Mouse (Mus musculus) midbrain, embryonic 13.5 days (tissue): Measurements from ENCODE around the gene Ufsp2. TPM values are rescaled to one million over a fixed set of nuclear protein-coding genes. Genes with fewer than 3 reads are reported as not detected.

Source experiments
- ATAC-seq: fragments of 200-750 bp; cut with Nextera tagmentation; 2 replicates; pipeline ENCODE4 v1.8.0; 2017; ENCODE audit warnings: mild to moderate bottlenecking, moderate TSS enrichment, moderate library complexity
- H3K27ac ChIP-seq: fragments of 300-500 bp; sonication (generic); 2 replicates; pipeline ENCODE4 v1.5.1; 2015; ENCODE audit warnings: inconsistent platforms, mild to moderate bottlenecking, moderate library complexity
- H3K27me3 ChIP-seq: fragments of 300-500 bp; sonication (generic); 2 replicates; pipeline ENCODE4 v1.6.1; 2015; ENCODE audit warnings: mild to moderate bottlenecking, inconsistent platforms
- H3K36me3 ChIP-seq: fragments of 300-500 bp; sonication (generic); 2 replicates; pipeline ENCODE4 v1.6.1; 2015; ENCODE audit warnings: mild to moderate bottlenecking, inconsistent platforms
- H3K4me1 ChIP-seq: fragments of 300-500 bp; sonication (generic); replicated peaks from 2 replicates; pipeline ENCODE4 v1.6.1; 2015; ENCODE audit warnings: inconsistent platforms
- H3K4me2 ChIP-seq: fragments of 300-500 bp; sonication (generic); replicated peaks from 2 replicates; pipeline ENCODE4 v1.6.1; 2015; ENCODE audit warnings: moderate library complexity, mild to moderate bottlenecking, inconsistent platforms
- H3K4me3 ChIP-seq: fragments of 300-500 bp; sonication (generic); replicated peaks from 2 replicates; pipeline ENCODE4 v1.5.1; 2015; ENCODE audit warnings: mild to moderate bottlenecking, inconsistent platforms
- H3K9ac ChIP-seq: fragments of 300-500 bp; sonication (generic); replicated peaks from 2 replicates; pipeline ENCODE4 v1.6.1; 2015; ENCODE audit warnings: mild to moderate bottlenecking, inconsistent platforms
- H3K9me3 ChIP-seq: fragments of 300-500 bp; sonication (generic); 2 replicates; pipeline ENCODE4 v1.6.1; 2016; ENCODE audit warnings: mild to moderate bottlenecking, inconsistent platforms
- WGBS: fragments of 180-500 bp; shearing (Covaris S2); methylation state at CpG from one replicate; pipeline ENCODE4 v1.1.7; 2015; 5-methylcytosine and 5-hydroxymethylcytosine counted together
- polyA plus RNA-seq: library from polyadenylated mRNA; unstranded; fragments of >200 nt; fragmentation: Nextera tagmentation; extraction: Ambion mirVana; gene quantifications from 2 replicates; pipeline ENCODE4 v1.2.1, GENCODE M21; 2015

Ufsp2 gene
- polyA plus RNA-seq, 1 experiment from 2014 or later = 62.6 TPM

- 92% methylated on average over 2 of the region's 2 CpGs for WGBS
- H3K27ac ChIP-seq = no peak overlapping the region
- H3K36me3 ChIP-seq = peaks cover 25% of the 10 kb centered on the region
- H3K4me3 ChIP-seq = no peak overlapping the region
- H3K4me2 ChIP-seq = no peak overlapping the region
- H3K27me3 ChIP-seq = no peaks in the 10 kb centered on the region
- no peak for ATAC-seq
- peaks cover 9% of the 10 kb centered on the region for H3K4me1 ChIP-seq
- no peak overlapping the region for H3K9ac ChIP-seq
- H3K9me3 ChIP-seq = no peaks in the 10 kb centered on the region
Measured at GRCm38 (mm10) chr8:45994111-45994510, 18.8 kb downstream of the Ufsp2 start.

- Histone ChIP-seq H3K9ac (no peak overlapping the region), H3K4me1 (peaks cover 17% of the 10 kb centered on the region), H3K27me3 (no peaks in the 10 kb centered on the region), H3K9me3 (no peaks in the 10 kb centered on the region), H3K4me3 (no peak overlapping the region), H3K36me3 (peaks cover 25% of the 10 kb centered on the region), H3K4me2 (no peak overlapping the region), H3K27ac (no peak overlapping the region)
- WGBS = 92% methylated on average over 3 of the region's 3 CpGs
- no peak for ATAC-seq
Measured at GRCm38 (mm10) chr8:45995576-45995975, 20.2 kb downstream of the Ufsp2 start.

GRCm38 (mm10) chr8:45998228-45998627, 22.9 kb downstream of the Ufsp2 start:
- Histone ChIP-seq H3K27ac (no peak overlapping the region), H3K4me3 (no peak overlapping the region), H3K36me3 (peaks cover 25% of the 10 kb centered on the region), H3K4me2 (peak overlapping the region; percentile 27; the same call in 1 of the 2 replicates), H3K4me1 (peaks cover 20% of the 10 kb centered on the region), H3K9ac (no peak overlapping the region), H3K9me3 (no peaks in the 10 kb centered on the region), H3K27me3 (no peaks in the 10 kb centered on the region)
- ATAC-seq = no peak
- WGBS = 86% methylated on average over 2 of the region's 2 CpGs

- no peaks in the 10 kb centered on the region for H3K27me3 ChIP-seq
- H3K9ac ChIP-seq = peak within 1 kb of the TSS; percentile 92
- H3K27ac ChIP-seq = peak within 1 kb of the TSS; percentile 100
- H3K36me3 ChIP-seq = peaks cover 21% of the 10 kb centered on the region
- H3K4me2 ChIP-seq = peak within 1 kb of the TSS; percentile 81
- H3K9me3 ChIP-seq = no peaks in the 10 kb centered on the region
- ATAC-seq = no peak
- 3% methylated on average over 22 of the region's 22 CpGs for WGBS
- H3K4me3 ChIP-seq = peak within 1 kb of the TSS; percentile 58
- H3K4me1 ChIP-seq = peaks cover 20% of the 10 kb centered on the region
Measured at GRCm38 (mm10) chr8:45999138-45999783, 23.9 kb downstream of the Ufsp2 start, which contains the start of gene Lrp2bp. TSS of gene Lrp2bp (plus strand) at chr8:45999303.

- H3K4me3 ChIP-seq = peak overlapping the region; percentile 58
- peak overlapping the region; percentile 92 for H3K9ac ChIP-seq
- ATAC-seq = peak; percentile 100
- H3K27me3 ChIP-seq = no peaks in the 10 kb centered on the region
- peaks cover 20% of the 10 kb centered on the region for H3K4me1 ChIP-seq
- H3K9me3 ChIP-seq = no peaks in the 10 kb centered on the region
- H3K36me3 ChIP-seq = peaks cover 21% of the 10 kb centered on the region
- H3K27ac ChIP-seq = peak overlapping the region; percentile 100
- peak overlapping the region; percentile 81 for H3K4me2 ChIP-seq
- 4% methylated on average over 55 of the region's 55 CpGs for WGBS
Measured at GRCm38 (mm10) chr8:45999784-46000705, 24.7 kb downstream of the Ufsp2 start.

- ATAC-seq = no peak
- no peak within 1 kb of the TSS for H3K4me3 ChIP-seq
- peaks cover 4% of the 10 kb centered on the region for H3K4me1 ChIP-seq
- H3K9me3 ChIP-seq = no peaks in the 10 kb centered on the region
- no peaks in the 10 kb centered on the region for H3K27me3 ChIP-seq
- H3K4me2 ChIP-seq = no peak within 1 kb of the TSS
- no peaks in the 10 kb centered on the region for H3K36me3 ChIP-seq
- no peak within 1 kb of the TSS for H3K9ac ChIP-seq
- WGBS = 77% methylated on average over 4 of the region's 4 CpGs
- no peak within 1 kb of the TSS for H3K27ac ChIP-seq
Measured at GRCm38 (mm10) chr8:46005596-46005995, 30.3 kb downstream of the Ufsp2 start, which contains the start of gene Ankrd37. TSS of gene Ankrd37 (minus strand) at chr8:46005707.

- no peak overlapping the region for H3K4me3 ChIP-seq
- no peak overlapping the region for H3K9ac ChIP-seq
- H3K4me2 ChIP-seq = no peak overlapping the region
- no peak overlapping the region for H3K27ac ChIP-seq
- peaks cover 12% of the 10 kb centered on the region for H3K4me1 ChIP-seq
- no peak for ATAC-seq
- 84% methylated on average over 3 of the region's 3 CpGs for WGBS
- H3K9me3 ChIP-seq = no peaks in the 10 kb centered on the region
- H3K36me3 ChIP-seq = no peaks in the 10 kb centered on the region
- H3K27me3 ChIP-seq = no peaks in the 10 kb centered on the region
Measured at GRCm38 (mm10) chr8:46007050-46007672, 31.8 kb downstream of the Ufsp2 start.

GRCm38 (mm10) chr8:46010306-46010705, 35.0 kb downstream of the Ufsp2 start:
- WGBS = 34% methylated on average over 2 of the region's 2 CpGs
- Histone ChIP-seq H3K4me2 (peak overlapping the region; percentile 45), H3K4me3 (0 out of 2 replicates have a peak overlapping the region, but pooled peaks have one; percentile 14), H3K27me3 (no peaks in the 10 kb centered on the region), H3K4me1 (peaks cover 12% of the 10 kb centered on the region), H3K27ac (no peak overlapping the region), H3K9me3 (no peaks in the 10 kb centered on the region), H3K36me3 (no peaks in the 10 kb centered on the region), H3K9ac (no peak overlapping the region)
- peak; percentile 27; the same call in 1 of the 2 replicates for ATAC-seq

- Histone ChIP-seq H3K4me1 (peaks cover 12% of the 10 kb centered on the region), H3K9ac (no peak overlapping the region), H3K4me3 (0 out of 2 replicates have a peak overlapping the region, but pooled peaks have one; percentile 14), H3K27ac (no peak overlapping the region), H3K36me3 (no peaks in the 10 kb centered on the region), H3K27me3 (no peaks in the 10 kb centered on the region), H3K9me3 (no peaks in the 10 kb centered on the region), H3K4me2 (peak overlapping the region; percentile 45)
- WGBS = 15% methylated on average over 17 of the region's 17 CpGs
- peak; percentile 60 for ATAC-seq
Measured at GRCm38 (mm10) chr8:46010746-46011680, 35.7 kb downstream of the Ufsp2 start.

- H3K4me2 ChIP-seq = no peak overlapping the region
- H3K27ac ChIP-seq = no peak overlapping the region
- no peaks in the 10 kb centered on the region for H3K27me3 ChIP-seq
- 0 out of 2 replicates have a peak, but pooled peaks cover 3% of the 10 kb centered on the region for H3K36me3 ChIP-seq
- no peak overlapping the region for H3K4me3 ChIP-seq
- WGBS = 91% methylated on average over 9 of the region's 9 CpGs
- no peak for ATAC-seq
- no peaks in the 10 kb centered on the region for H3K9me3 ChIP-seq
- H3K4me1 ChIP-seq = no peaks in the 10 kb centered on the region
- no peak overlapping the region for H3K9ac ChIP-seq
Measured at GRCm38 (mm10) chr8:46022203-46022602, 46.9 kb downstream of the Ufsp2 start.

- no peak for ATAC-seq
- 95% methylated on average over 9 of the region's 9 CpGs for WGBS
Measured at GRCm38 (mm10) chr8:46022758-46023157, 47.4 kb downstream of the Ufsp2 start.

More at GRCm38 (mm10) chr8:46022758-46023157, 47.4 kb downstream of the Ufsp2 start:
- Histone ChIP-seq H3K4me2 (no peak overlapping the region), H3K36me3 (0 out of 2 replicates have a peak, but pooled peaks cover 3% of the 10 kb centered on the region), H3K27ac (no peak overlapping the region), H3K9ac (no peak overlapping the region), H3K4me1 (no peaks in the 10 kb centered on the region), H3K9me3 (no peaks in the 10 kb centered on the region), H3K4me3 (no peak overlapping the region), H3K27me3 (no peaks in the 10 kb centered on the region)
